Mouse (Mus musculus) frontal cortex, postnatal 25 days (tissue): ENCODE data around the gene Ak1.

ENCODE experiments used
- DNase-seq, 2 experiments: peaks; one replicate each; pipeline ENCODE4 v3.0.0; 2022; ENCODE audit warnings: low spot score in 2 of 2

The Ak1 gene

GRCm38 (mm10) chr2:32628044-32628550, 6.5 kb downstream of the Ak1 start:
- DNase-seq, result no peak

DNA sequence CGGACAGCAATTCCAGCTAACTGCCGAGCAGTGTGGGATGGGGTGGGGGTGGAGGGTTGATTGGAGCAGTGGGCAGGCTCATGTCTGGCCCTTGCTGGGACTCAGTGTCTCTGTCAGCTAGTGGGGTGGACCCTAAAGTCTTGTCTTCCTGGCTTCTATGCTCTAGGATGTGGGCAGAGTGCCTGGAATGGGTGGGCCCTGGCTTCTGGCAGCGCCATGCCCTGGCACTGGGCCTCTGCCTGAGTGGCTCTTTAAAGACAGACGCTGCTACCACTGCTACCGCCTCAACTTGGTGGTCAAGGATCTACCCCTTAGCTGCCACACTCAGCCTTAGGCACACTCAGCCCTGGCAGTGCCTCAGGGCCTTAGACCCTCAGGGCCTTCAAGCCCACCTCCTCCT, 7.2 kb downstream of the Ak1 start:
- no peak for DNase-seq

- no peak for DNase-seq
These were observed 7.9 kb downstream of the Ak1 start for GRCm38 (mm10) chr2:32629276-32629976.

DNA sequence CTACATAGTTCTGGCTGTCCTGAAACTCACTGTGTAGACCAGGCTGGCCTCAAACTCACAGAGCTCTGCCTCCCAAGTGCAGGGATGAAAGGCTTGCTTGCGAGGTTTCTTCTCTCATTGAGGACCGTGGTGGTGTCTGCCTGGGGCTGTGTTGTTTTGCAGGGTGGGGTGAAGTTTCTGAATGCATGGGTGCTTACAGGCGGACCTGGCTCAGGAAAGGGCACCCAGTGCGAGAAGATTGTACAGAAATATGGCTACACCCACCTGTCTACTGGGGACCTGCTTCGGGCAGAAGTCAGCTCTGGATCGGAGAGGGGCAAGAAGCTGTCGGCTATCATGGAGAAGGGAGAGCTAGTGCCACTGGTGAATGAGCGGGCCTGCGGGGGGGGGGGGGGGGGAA, 8.5 kb downstream of the Ak1 start:
- no peak for DNase-seq

DNA sequence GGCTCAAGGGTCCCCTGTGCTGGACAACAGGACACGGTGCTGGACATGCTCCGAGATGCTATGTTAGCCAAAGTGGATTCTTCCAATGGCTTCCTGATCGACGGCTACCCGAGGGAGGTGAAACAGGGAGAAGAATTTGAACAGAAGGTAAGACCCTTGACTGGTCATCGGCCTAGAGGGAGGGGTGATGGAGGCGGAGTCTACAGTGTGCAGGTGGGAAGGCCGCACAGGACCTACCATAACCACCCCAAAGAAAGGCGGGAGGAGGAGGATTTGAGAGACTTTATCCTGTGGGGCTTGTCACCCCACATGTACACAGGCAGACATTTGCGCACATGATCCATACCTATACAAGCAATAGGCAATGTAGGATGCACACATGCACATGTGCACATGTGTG, 9.5 kb downstream of the Ak1 start:
- DNase-seq, result no peak

DNA sequence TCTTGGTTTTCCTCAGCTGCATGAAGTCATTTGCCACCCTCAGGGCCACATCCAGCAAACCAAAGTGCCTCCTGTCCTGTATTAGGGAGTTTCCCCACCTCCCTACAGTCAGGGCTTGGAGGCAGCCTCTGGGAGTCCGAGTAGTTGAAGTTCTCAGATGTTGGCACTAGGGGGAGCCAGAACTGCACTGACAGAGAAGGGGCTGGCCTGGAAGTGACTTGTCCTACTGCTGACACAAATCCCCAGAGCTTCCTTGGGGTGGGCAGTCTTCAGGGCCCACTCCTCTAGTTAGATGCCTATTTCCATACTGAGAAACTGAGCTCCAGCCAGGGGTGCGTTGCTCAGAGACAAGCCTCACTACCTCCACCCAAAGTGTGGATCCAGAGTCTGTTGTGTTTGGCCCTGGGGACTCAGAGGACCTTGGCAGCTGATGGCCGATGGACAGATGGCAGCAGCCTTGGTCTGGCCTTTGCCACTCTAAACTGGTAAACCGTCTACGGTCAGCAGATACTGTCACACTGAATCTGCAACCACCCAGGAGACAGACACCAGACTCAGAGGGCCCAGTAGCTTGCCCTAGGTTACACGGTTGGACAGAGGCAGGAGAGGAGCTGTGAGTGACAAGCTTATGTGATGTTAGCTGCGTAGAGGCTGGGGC, 10.3 kb downstream of the Ak1 start:
- DNase-seq, result peak in 1 of 2 experiments; percentile 65

GRCm38 (mm10) chr2:32633660-32634059, 12.1 kb downstream of the Ak1 start:
- DNase-seq, result no peak

GRCm38 (mm10) chr2:32634277-32635105, 12.9 kb downstream of the Ak1 start:
- DNase-seq, result no peak

- no peak for DNase-seq
These were observed 15.1 kb downstream of the Ak1 start for GRCm38 (mm10) chr2:32636617-32637016.

DNA sequence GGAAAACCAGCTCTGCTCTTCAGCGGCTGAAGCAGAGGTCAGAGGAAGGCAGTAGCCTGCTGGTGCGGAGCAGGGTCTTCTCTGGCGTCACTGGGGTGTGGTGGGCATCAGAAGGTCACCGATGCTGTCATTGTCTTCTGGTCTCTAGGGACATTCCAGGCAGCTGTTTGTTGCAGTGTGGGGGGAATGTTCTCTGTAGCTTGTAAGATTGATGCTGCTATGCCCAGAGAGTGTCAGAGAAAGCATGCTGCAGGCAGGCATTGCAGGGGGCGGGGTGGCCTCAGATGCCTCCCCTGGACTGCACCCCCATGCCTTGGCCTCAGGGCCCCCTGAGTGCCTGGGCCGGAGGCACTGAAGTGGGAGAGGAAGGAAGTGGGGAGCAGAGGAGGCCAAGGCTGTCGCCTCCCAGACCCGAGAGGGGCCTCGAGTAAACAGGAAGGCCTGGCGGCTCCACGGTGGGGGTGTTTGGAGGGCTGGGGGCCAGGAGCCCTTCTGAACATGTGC, 16.3 kb downstream of the Ak1 start:
- DNase-seq, result no peak

DNA sequence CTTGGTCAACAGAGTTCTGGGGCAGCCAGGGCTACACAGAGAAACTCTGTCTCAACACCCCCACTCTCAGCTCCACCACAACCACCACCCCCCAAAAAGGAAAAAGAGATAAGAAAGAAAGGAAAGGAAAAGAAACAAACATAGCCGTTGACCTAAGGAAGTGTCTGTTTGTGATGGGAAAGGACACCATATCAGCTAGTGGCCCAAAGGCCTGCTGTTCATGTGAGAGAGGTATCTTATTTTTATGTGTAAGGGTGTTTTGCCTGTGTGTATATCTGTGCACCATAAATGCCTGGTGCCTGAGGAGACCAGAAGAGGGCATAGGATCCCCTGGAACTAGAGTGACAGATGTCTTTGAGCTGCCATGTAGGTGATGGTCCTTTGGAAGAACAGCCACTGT, 18.1 kb downstream of the Ak1 start:
- no peak for DNase-seq

DNA sequence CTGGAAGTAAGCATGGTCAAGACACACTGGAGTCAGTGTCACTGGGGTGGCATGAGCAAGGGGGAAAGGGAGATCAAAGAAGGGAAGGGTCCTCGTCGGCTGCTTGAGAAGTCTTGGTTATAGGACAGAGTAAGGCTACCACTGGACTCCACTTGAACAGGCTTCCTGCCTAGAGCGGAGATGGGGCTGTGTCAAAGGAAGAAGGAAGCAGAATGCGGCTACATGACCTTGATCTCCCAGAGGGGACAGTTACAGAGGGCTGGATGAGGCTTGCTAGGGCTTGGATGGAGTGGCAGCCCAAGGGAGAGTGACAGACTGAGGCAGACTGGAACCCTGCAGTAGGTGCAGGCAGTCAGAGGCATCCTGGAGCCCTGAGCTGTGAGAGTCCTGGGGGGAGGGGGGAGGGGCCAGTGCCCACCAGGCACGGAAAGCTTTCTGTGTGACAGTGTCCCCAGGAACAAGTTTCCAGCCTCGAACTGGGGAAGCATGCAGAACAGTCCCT, 19.0 kb downstream of the Ak1 start:
- no peak for DNase-seq

DNA sequence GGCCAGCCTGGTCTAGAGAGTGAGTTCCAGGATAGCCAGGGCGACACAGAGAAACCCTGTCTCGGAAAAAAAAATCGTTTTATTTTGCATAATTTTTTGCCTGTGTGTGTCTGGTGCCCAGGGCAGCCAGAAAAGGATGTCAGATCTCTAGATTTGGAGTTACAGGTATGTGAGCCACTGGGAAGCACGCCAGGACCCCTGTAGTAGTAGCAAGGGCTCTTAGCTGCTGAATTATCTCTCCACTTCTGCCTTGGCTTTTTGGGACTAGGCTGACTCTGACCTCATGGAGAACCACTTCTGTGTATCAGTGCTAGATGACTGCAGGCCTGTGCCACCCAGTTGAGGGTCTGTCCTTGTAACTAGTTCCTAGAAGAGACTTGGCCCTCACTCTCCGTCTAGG, 20.3 kb downstream of the Ak1 start:
- DNase-seq, result no peak

- no peak for DNase-seq
These were observed 21.3 kb downstream of the Ak1 start for GRCm38 (mm10) chr2:32642813-32643212.

DNA sequence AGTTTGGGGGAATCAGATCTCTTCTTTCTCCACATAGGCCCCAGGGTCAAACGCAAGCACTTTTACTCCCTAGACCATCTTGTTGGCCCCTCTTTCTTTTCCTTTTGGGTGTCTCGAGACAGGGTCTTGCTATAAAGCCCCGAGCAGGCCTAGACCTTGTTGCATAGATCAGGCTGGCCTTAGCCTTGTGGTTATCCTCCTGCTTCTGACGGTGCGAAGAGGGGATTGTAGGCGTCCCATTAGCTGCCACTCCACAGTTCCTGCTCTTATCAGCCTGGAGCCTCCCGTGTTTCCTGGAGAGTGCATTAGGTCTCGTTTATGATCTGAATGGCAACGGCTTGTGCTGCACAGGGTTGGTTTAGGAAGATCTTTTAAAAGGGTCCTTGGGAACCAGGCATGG, 22.5 kb downstream of the Ak1 start:
- no peak for DNase-seq

DNA sequence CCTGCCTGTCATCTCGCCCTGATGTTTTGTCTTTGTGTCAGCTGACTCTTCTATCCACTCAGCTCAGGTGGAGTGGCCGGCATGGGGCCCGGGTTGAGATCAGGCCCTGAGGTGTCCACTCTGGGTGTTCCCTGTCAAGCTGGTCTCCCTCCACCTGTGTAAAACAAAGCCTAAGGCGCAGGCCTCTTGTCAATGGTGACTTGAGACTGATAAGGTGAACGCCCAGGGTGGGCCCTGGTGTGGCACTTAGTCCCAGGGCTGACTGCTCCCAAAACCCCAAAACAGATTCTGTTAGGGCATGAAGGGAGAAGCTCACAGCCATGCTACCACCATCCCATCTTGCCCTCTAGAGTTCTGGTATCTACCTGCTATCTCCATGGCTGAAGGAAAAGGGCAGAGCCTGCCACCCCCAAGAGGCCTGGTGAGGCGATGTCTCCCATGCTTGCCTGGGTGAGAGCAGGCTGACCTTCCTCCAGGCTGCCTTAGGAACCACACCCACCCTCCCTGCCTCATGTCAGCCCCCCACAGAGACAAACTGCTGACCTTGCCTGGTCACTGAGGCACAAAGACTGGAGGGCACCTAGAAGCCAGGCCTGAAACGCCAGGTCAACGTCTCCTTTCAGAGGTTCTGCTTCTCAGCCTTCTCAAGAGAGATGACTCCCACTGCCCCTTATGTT, 23.4 kb downstream of the Ak1 start:
- DNase-seq, result no peak

GRCm38 (mm10) chr2:32645647-32646046, 24.1 kb downstream of the Ak1 start:
- DNase-seq, result no peak

DNA sequence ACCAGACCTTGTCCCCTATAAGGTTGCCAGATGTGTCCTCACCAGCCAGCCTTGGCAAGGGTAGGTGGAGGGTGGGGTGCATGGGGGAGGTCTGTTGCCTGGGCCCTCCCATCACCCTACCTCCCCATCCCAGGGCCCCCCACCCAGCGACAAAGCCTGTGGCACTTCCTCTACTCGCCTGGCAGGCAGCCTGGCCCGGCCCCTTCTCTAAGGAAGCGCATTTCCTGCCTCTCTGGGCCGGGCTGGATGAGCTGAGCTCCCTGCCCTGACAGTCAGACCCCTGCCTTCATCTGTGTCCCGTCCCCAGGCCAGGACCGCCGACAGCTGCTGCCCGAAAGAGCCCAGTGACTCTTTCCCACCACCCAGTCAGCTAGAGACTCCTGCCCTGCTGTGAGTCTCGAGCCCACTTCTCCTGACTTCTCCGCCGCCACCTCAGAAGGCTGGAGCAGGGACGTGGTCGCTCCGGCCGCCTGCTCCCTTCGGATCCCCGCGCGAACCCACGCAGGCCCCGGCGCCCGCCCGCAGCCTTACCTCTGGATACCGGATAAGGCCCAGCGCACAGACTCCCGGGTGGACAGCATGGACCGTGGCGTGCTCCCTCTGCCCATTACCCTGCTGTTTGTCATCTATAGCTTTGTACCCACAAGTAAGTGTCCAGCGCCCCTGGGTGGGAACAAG, 25.0 kb downstream of the Ak1 start, which contains the start of gene Eng:
TSS of gene Eng (plus strand) at position 217 of the 678 bp plus-strand sequence.
- no peak for DNase-seq

DNA sequence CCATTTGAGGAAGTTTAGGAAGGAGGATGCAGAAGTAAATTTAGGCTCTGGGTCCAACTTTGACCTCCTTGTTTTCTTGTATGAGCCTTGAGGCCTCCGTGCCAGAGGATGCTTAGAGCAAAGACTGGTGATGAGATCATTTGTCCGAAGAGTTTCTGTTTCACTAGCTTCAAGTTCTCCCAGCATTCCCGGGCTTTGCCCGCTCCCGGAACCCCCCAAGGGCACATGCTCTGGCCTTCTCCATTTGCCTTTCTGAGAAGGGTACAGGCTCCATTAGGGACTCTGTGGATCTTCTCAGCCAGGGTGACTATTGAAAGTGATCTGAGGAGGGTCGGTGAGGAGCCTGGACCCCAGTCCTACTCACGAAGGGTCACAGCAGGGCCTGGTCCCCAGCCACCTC, 25.8 kb downstream of the Ak1 start:
- DNase-seq, result no peak

- DNase-seq, result no peak
These were observed 32.2 kb downstream of the Ak1 start for GRCm38 (mm10) chr2:32653764-32654163.
